Mouse (Mus musculus) cerebellum, adult (tissue): ENCODE results near the gene Prkd2.

Experiments used
- ATAC-seq: cut with Nextera tagmentation; 2 replicates; pipeline ENCODE4 v1.9.2; 2017; ENCODE audit warnings: mild to moderate bottlenecking, moderate library complexity, mixed read lengths; ENCODE audit not compliant: insufficient number of reproducible peaks, low FRiP score, low TSS enrichment

The Prkd2 gene

DNA sequence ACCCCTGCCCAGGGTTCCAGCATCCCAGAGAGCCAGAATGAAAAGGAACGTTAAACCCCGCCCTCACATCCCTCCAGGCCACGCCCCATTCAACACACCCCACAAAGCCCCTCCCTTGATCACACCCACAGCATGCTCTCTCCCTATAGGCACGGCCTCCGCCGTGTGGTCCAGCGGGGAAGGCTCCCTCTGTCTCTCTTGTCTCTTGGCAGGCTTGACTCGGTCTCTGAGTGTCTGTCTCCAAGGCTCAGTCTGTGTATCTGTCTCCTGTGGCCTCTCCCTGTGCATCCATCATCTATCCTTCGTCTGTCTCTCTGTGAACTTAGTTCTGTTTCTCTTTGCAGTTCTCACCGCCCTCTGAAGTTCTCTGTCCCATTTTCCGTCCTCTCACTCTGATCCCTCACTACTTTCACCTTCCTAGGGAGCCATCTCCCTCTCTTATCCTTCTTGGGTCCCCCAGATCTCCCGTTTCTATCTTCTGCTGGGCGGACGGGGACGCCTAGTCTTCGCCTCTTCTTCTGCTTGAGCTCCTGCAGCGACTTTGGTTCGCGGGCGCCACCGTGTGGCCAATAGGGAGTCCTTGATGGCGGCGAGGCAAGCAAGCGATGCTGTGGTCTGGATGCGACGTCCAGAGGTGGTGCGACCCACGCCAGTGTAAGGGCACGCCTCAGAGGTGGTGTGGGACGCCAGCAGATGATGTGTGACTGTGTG is 49.1 kb downstream of the Prkd2 start, which contains the start of gene Gng8:
Gng8 (plus strand) TSS at position 146 of the 711 bp plus-strand sequence.
- ATAC-seq, result peak; percentile 59

DNA sequence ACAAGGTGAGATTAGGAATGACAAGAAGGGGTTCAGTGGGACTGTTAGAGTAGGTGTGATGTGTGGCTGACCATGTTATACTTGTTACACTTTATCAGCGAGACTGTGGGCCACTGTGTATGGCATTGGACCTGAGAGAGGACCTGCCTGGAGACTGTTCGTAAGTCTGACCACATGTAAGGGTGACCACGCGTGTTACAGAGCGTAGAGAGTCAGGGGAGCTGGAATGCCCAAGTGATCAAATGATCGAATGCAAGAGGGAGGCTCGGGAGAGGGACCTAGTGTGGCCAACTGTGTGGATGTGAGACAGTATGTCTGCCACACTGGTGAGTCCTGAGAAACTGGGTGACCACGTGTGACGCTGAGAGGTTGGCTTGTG is 49.6 kb downstream of the Prkd2 start:
- no peak for ATAC-seq

DNA sequence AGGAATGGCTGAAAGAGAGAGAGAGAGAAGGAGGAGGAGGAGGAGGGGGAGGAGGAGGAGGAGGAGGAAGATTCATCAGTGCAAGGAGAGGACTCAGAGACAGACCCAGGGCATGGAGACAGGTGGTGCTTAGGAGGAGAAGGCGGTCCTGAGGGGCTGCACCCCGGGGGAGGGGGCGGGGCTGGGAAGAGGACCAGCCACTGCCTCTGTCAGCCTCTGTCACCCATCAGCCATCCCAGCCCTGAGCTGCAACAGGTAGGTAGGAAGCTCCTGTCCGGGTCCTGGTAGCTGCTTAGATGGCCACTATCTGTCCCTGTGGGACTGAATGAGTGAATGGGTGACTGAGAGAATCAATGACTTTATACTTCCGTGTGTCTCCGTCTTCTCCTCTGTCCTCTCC is 50.9 kb downstream of the Prkd2 start:
- no peak for ATAC-seq

- no peak for ATAC-seq
Measured at GRCm38 (mm10) chr7:16894279-16894678, 51.6 kb downstream of the Prkd2 start.

- peak; percentile 27 for ATAC-seq
Measured at GRCm38 (mm10) chr7:16895000-16895399, 52.3 kb downstream of the Prkd2 start.

- ATAC-seq, result no peak
Measured at GRCm38 (mm10) chr7:16895511-16895910, 52.8 kb downstream of the Prkd2 start.

- ATAC-seq, result no peak
Measured at GRCm38 (mm10) chr7:16900526-16900925, 57.8 kb downstream of the Prkd2 start.

DNA sequence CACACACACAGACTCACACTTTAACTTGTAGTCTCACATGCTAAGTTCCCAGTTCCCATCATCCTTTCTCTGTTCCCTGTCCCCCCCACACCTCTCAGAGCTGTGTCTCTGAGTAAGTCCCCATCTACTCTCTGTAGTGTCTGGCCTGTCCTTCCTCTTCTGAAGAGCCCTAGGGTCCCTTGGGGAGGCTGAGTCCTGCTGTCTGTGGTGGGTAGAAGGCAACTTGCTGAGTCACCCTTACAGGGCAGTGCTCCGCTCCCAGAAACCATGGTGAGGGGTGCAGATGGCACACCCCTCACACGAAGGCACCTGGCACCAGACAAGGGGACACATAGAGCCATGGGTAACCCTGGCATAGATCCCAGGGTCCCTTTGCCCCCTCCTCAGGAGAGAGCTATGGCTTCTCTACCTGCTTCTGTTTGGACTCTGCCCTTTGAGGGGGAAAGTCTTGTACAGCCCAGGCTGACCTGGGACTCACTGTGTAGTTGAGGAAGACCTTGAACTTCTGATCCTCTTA is 60.8 kb downstream of the Prkd2 start:
- ATAC-seq, result no peak

- ATAC-seq, result no peak
Measured at GRCm38 (mm10) chr7:16904120-16904675, 61.5 kb downstream of the Prkd2 start.

DNA sequence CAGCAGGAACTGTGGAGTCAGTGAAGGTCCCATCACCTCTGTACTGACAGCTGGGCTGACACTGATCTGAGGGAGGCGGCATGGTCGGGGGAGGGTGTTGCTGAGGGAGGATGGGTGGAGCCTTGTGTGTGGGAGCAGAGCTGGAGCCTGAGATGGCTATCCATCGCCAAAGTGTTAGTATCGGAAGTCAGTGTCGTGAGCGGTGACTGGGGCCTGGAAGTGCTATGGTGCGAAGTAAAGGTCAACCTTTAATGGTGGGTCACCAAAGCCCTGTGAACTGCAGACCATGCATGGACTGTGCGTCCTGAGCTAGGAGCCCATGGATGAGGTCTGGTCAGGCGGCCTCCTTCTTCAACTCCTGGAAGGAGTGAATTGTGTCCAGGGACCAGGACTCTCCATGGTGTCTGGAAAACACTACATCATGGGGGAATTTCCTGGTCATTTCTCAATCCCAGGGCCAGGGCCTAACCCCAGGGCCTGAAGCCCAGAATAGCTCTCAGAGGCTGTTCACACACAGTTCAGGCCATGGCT is 62.9 kb downstream of the Prkd2 start:
- ATAC-seq, result no peak

- no peak for ATAC-seq
Measured at GRCm38 (mm10) chr7:16906281-16906680, 63.6 kb downstream of the Prkd2 start, which contains the start of gene Ptgir. Gene Ptgir (plus strand): TSS chr7:16906490.

GRCm38 (mm10) chr7:16906889-16907559 is 64.3 kb downstream of the Prkd2 start:
- ATAC-seq, result no peak

GRCm38 (mm10) chr7:16907842-16908241 is 65.1 kb downstream of the Prkd2 start:
- ATAC-seq, result no peak

GRCm38 (mm10) chr7:16908367-16908766 is 65.7 kb downstream of the Prkd2 start:
- ATAC-seq, result no peak

DNA sequence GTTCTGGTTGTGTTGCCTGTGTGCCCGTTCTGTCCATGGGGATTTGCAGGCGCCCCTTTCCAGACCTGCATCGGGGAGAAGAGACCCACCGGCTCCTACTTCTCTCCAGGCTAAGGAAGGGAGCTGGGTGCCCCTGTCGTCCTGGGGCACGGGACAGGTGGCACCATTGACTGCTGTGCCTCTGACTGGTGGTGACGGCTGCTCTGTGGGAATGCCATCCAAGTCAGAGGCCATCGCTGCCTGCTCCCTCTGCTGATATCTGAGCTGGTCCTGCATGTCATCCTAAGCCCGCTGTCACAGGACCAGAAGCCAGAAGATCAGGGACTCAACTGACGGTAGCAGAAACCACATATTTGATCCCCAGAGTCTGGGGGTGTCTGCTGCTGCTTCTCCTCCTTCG is 66.2 kb downstream of the Prkd2 start:
- no peak for ATAC-seq

DNA sequence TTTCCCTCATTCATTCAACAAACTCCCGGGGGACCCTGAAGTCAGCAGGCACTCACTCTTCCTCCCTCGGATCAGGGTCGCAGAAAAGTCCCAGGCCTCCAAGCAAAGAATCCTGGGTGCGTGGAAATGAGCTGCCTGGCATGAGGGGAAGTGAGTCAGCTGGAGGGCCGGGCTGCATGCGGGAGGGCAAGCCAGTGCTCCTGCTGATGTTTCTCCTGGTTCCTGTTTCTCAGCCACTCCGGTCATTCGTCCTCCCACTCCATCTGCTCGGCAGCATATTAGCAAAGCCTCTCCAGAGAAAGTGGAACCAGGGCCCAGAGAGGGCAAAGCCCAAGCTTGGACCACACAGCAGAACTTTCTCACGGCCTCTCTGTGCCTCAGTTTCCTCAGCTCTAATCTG is 67.2 kb downstream of the Prkd2 start:
- no peak for ATAC-seq

- no peak for ATAC-seq
Measured at GRCm38 (mm10) chr7:16911904-16912303, 69.2 kb downstream of the Prkd2 start.

- no peak for ATAC-seq
Measured at GRCm38 (mm10) chr7:16912360-16912759, 69.7 kb downstream of the Prkd2 start.

GRCm38 (mm10) chr7:16913806-16914452 is 71.2 kb downstream of the Prkd2 start:
- peak; percentile 31; the same call in 1 of the 2 replicates for ATAC-seq

GRCm38 (mm10) chr7:16914453-16915343 is 72.0 kb downstream of the Prkd2 start:
- no peak for ATAC-seq
